Mouse (Mus musculus) cerebral cortex, adult 2 months (tissue): ENCODE results near the gene Mea1.

Source experiments
- WGBS: fragments of 180-500 bp; shearing (Covaris S2); methylation state at CpG from one replicate; pipeline ENCODE4 v1.1.7; 2018; 5-methylcytosine and 5-hydroxymethylcytosine counted together

Mea1 gene

GRCm38 (mm10) chr17:46704887-46705835, 26.6 kb downstream of the Mea1 start, which contains the start of gene Ppp2r5d:
TSS of gene Ppp2r5d (minus strand) at chr17:46705111.
- WGBS: 1% methylated on average over 48 of the region's 48 CpGs

GRCm38 (mm10) chr17:46706375-46707089, 27.9 kb downstream of the Mea1 start:
- 89% methylated on average over 14 of the region's 14 CpGs for WGBS

- WGBS: 7% methylated on average over 36 of the region's 36 CpGs
These were observed 32.5 kb downstream of the Mea1 start, which contains the start of gene Pex6 for GRCm38 (mm10) chr17:46710959-46711597. TSS of gene Pex6 (plus strand) at chr17:46711463.

- under 1% methylated on average over 72 of the region's 76 CpGs for WGBS
These were observed 33.1 kb downstream of the Mea1 start for GRCm38 (mm10) chr17:46711612-46712271.

- WGBS: 50% methylated on average over 7 of the region's 7 CpGs
These were observed 33.8 kb downstream of the Mea1 start for GRCm38 (mm10) chr17:46712442-46712841.

- WGBS: 78% methylated on average over 9 of the region's 9 CpGs
These were observed 35.3 kb downstream of the Mea1 start for GRCm38 (mm10) chr17:46713849-46714248.

GRCm38 (mm10) chr17:46714756-46715481, 36.3 kb downstream of the Mea1 start:
- WGBS: 96% methylated on average over 11 of the region's 11 CpGs

- 87% methylated on average over 7 of the region's 7 CpGs for WGBS
These were observed 42.5 kb downstream of the Mea1 start for GRCm38 (mm10) chr17:46721077-46721476.

GRCm38 (mm10) chr17:46724477-46725084, 46.0 kb downstream of the Mea1 start:
- WGBS: 81% methylated on average over 20 of the region's 20 CpGs

GRCm38 (mm10) chr17:46725273-46725672, 46.7 kb downstream of the Mea1 start:
- WGBS: 67% methylated on average over 9 of the region's 9 CpGs

- WGBS: 92% methylated on average over 26 of the region's 26 CpGs
These were observed 47.4 kb downstream of the Mea1 start for GRCm38 (mm10) chr17:46725731-46726645.

GRCm38 (mm10) chr17:46727271-46727670, 48.7 kb downstream of the Mea1 start:
- WGBS: 97% methylated on average over 11 of the region's 11 CpGs

GRCm38 (mm10) chr17:46728021-46728420, 49.4 kb downstream of the Mea1 start:
- 45% methylated on average over 6 of the region's 6 CpGs for WGBS

- WGBS: 65% methylated on average over 11 of the region's 11 CpGs
These were observed 49.9 kb downstream of the Mea1 start for GRCm38 (mm10) chr17:46728496-46728895.

GRCm38 (mm10) chr17:46728904-46729318, 50.3 kb downstream of the Mea1 start, which contains the start of gene Gnmt:
TSS of gene Gnmt (minus strand) at chr17:46729168.
- 24% methylated on average over 24 of the region's 24 CpGs for WGBS
